27 mouse cellular contexts compared by ENCODE assay signal in the genomic region with DNA sequence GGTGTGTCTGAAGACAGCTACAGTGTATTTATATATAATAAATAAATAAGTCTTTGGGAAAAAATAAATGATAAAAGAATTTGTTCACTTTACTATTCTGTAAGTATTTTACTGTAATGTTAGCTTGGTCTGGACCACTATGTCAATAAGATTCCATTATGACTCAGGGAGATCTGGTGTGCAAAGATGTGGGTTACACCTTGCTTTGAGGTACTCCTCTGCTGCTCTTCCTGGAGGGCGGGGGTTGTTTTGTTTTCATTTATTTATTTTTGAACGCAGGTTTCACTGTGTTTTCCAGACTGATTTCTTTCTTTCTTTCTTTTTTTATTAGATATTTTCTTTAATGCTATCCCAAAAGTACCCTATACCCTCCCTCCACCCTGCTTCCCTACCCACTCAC.
"Had no signal": no experiment of that assay in that cellular context is flagged by ENCODE, and none has a peak within 500 bp of the region (broad histone marks: within the 10 kb centered on the region; RNA-seq: fewer than 3 reads in every experiment).

No protein-coding gene starts in this region.

- H3K4me3 ChIP-seq: embryonic facial prominence, embryonic 10.5 days; embryonic facial prominence, embryonic 12.5 days; embryonic facial prominence, embryonic 13.5 days; embryonic facial prominence, embryonic 15.5 days; erythroblast, embryonic 14.5 days; forebrain, embryonic 10.5 days; forebrain, embryonic 12.5 days; forebrain, embryonic 13.5 days; forebrain, embryonic 15.5 days; heart, adult 2 months; heart, embryonic 10.5 days had no signal

- H3K9ac ChIP-seq: embryonic facial prominence, embryonic 12.5 days; embryonic facial prominence, embryonic 13.5 days; embryonic facial prominence, embryonic 15.5 days; forebrain, embryonic 12.5 days; forebrain, embryonic 13.5 days; forebrain, embryonic 15.5 days; forebrain, postnatal 0 days had no signal

- H3K4me1 ChIP-seq: embryonic facial prominence, embryonic 15.5 days had no signal

- ATAC-seq: forebrain, embryonic 13.5 days; forebrain, embryonic 14.5 days; forebrain, embryonic 15.5 days; forebrain, embryonic 16.5 days; forebrain, postnatal 0 days had no signal

- H3K27ac ChIP-seq: embryonic facial prominence, embryonic 10.5 days; embryonic facial prominence, embryonic 12.5 days; embryonic facial prominence, embryonic 13.5 days; embryonic facial prominence, embryonic 15.5 days; forebrain, embryonic 10.5 days; forebrain, embryonic 12.5 days; forebrain, embryonic 13.5 days; forebrain, embryonic 15.5 days; heart, adult 2 months; heart, embryonic 10.5 days had no signal

- DNase-seq: cerebellum, adult 8-10 months; cerebellum, adult 9-10 months; cerebellum, adult 9-11 months; cerebellum, postnatal 10 days; cerebellum, postnatal 14 days; cerebellum, postnatal 25 days; cerebellum, postnatal 36 days; embryo, embryonic 11 days; forebrain, postnatal 0 days; gastrocnemius, postnatal 10 days; gastrocnemius, postnatal 14 days; gastrocnemius, postnatal 36 days; heart, adult 11 months; heart, adult 18-20 months; heart, adult 2 months had no signal

- H3K4me2 ChIP-seq: embryonic facial prominence, embryonic 12.5 days; embryonic facial prominence, embryonic 13.5 days; embryonic facial prominence, embryonic 15.5 days; forebrain, embryonic 12.5 days; forebrain, embryonic 13.5 days; forebrain, embryonic 15.5 days had no signal

- H3K9me3 ChIP-seq: embryonic facial prominence, embryonic 10.5 days; embryonic facial prominence, embryonic 12.5 days; embryonic facial prominence, embryonic 13.5 days; embryonic facial prominence, embryonic 15.5 days; forebrain, embryonic 10.5 days; forebrain, embryonic 12.5 days; forebrain, embryonic 13.5 days; forebrain, embryonic 15.5 days; heart, embryonic 10.5 days had no signal

- H3K27me3 ChIP-seq: embryonic facial prominence, embryonic 12.5 days; embryonic facial prominence, embryonic 15.5 days; forebrain, embryonic 15.5 days had no signal

- H3K36me3 ChIP-seq: embryonic facial prominence, embryonic 10.5 days; embryonic facial prominence, embryonic 12.5 days; embryonic facial prominence, embryonic 13.5 days; embryonic facial prominence, embryonic 15.5 days; forebrain, embryonic 10.5 days; forebrain, embryonic 12.5 days; forebrain, embryonic 15.5 days; heart, embryonic 10.5 days had no signal
